Mouse (Mus musculus): ENCODE results near the gene Kcnip3. TPM values are rescaled to one million over a fixed set of nuclear protein-coding genes. Genes with fewer than 3 reads are reported as not detected.

Gene Kcnip3
- total RNA-seq, 2 experiments from 2014 or later, result 61.7 to 67.9 TPM

DNA sequence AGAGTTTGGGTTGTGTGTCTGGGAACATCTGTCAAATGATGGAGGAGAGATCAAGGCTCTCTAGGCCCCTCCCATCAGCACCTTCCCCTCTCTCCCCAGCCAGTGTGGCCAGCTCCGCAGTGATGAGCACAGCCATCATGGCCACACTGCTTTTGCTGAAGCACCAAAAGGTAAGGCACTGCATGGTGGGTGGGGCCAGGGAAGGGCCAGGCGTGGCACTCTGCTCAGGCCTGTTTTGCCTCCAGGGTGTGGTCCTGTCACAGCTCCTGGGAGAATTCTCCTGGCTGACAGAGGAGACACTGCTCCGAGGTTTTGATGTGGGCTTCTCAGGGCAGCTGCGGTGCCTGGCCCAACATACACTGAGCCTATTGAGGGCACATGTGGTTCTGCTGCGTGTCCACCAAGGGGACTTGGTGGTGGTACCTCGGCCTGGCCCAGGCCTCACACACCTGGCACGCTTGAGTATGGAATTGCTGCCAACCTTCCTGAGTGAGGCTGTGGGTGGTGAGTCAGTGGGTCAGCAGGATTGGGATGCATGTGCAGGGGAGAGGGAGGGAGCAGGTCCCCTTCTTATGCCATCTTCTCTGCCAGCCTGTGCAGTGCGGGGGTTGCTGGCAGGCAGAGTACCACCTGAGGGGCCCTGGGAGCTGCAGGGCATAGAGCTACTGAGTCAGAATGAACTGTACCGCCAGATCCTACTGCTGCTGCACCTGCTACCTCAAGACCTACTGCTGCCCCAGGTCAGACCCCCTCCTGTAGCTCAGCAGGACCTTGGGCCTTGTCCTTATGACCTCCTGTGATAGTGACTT is 88.2 kb downstream of the Kcnip3 start:
- intact Hi-C loops (cut with DNase I), result no loop called here
- DNase-seq (ENCODE audit: extremely low spot score in 1 of 2, low spot score in 2 of 2), result no peak

DNA sequence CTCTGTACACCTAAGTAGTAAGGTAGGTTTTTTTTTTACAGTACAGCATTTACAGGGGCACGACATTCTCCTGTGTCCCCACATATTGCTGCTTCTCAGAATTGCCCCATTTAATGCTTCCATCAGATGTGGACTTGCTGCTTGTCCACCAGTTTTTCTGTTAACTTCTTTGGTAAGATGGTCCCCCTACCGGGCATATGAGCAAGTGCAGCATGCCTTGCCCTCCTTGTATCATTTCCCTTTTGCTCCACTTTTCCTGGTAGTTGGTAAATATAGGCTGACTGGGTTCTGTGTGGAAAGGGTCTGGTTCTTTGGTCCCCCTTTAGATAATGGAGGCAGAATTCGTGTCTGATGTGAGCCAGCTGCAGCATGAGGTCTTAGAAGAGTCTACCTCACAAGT is 91.7 kb downstream of the Kcnip3 start:
- DNase-seq (ENCODE audit: extremely low spot score in 1 of 2, low spot score in 2 of 2), result peak; percentile 43 to 53
- intact Hi-C loops (cut with DNase I), result loop anchor here (2.0 kb wide), 1 partner anchor 67 kb away; the partner anchor contains the start of gene Adra2b

DNA sequence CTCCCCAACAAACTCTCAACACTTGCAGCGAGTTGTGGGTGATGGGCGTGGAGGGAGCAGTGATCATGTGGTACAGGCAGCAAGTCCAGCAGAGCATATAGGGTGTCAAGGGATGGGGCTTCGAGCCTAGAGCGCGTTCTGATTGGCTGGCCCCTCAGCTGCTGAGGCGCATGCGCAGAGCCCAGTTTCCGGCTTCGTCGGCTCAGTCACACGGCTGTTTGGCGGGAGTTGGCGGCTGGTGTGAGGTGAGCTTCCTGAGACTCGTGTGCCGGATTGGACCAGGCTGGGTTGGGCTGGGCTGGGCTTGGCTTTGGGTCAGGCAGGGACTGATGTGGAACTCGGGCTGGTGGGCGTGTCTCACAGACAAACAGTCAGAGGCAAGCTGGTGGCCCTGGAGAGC is 96.9 kb downstream of the Kcnip3 start, which contains the start of gene Gpat2:
Gene Gpat2 (plus strand): TSS at position 223 of the 400 bp plus-strand sequence.
- intact Hi-C loops (cut with DNase I), result no loop called here
- peak in 1 of 2 experiments; percentile 33 for DNase-seq (ENCODE audit: extremely low spot score in 1 of 2, low spot score in 2 of 2)

DNA sequence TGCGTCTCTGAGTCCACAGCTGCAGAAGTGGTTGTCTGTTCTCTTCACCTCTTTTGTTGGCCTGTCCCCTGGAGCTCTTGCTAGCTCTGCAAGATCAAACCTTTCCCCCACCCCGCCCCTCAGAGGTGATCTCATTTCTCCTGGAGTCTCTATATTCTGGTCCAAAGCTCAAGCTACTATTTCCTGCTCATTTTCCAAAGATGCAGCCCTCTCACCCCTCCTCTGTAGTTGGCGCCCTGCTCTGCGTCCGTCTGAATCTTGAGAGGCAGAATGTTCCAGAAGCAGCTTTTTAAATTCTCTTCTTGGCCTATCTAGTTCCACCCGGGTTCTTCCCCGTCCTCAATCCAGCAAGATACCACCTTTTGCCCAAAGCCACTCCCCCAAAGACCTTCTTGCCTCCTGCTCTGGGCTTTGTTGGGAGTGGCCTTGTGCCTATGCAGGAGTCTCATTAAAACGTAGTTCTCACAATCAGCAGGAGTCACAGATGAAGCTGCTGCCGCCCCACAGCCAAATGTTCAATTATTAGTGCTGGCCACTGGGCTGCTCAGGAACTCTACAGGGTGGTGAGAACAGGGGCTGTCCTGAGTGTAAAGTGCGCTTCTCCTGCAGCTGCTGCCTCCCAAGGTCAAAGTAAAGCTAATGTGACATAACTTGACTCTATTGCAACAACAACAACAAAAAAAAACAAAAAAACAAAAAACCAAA is 103.5 kb downstream of the Kcnip3 start:
- DNase-seq (ENCODE audit: extremely low spot score in 1 of 2, low spot score in 2 of 2), result no peak
- intact Hi-C loops (cut with DNase I), result no loop called here

DNA sequence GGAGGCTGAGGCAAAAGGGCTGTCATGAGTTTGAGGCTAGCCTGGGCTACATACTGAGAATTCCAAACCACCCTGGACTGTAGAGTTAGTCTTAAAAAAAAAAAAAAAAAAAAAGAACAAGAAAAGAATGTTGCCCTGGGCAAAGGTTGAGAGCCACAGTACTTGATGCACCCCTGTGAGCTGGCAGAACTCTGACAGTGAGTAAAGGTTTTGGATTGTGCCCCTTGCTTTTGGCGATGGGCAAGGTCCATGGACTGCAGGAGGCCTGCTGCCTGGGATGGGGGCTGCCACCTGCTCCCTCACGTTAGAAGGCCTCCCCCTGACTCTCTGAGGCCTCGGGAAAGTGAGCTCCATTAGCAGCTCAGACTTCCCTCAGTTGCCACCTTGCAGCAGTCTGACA is 105.2 kb downstream of the Kcnip3 start:
- no peak for DNase-seq (ENCODE audit: extremely low spot score in 1 of 2, low spot score in 2 of 2)
- intact Hi-C loops (cut with DNase I), result no loop called here

DNA sequence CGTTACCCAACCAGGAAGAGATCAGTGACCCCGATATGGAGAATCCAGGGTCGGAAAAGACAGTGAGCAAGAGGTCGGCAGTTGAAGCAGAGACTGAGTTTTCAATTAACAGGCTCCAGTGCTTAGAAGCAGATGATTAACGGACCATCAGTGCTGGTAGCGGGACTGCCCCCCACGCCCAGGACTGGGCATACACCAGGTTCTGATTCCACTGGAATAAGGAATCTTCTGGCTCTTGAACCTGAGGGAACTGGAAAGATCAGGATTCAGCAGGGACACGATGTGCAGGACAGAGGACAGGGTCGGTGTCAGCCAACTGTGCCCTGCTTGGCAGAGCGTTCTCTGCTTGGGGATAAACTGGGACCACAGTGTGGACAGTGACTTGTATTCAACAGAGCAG is 106.1 kb downstream of the Kcnip3 start:
- DNase-seq (ENCODE audit: extremely low spot score in 1 of 2, low spot score in 2 of 2), result no peak
- intact Hi-C loops (cut with DNase I), result no loop called here

DNA sequence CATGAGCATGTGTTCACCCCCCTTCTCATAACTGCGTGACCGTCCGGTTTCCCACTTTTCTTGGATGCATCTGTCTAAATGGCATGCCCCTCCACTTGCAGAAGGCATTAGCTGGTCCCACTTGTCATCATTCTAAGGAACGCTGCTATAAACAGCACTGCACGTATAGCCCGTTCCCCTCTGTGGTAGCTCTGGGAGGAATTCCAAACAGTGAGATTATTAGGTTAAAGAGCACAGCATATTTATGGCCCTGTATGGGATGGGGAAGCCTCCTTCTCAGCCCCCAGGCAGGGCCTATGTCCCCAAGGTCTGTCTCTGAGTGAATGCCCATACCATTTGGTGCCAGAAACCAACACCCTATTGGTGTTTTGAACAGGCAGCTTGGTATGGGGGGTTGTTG is 110.8 kb downstream of the Kcnip3 start:
- no peak for DNase-seq (ENCODE audit: extremely low spot score in 1 of 2, low spot score in 2 of 2)
- intact Hi-C loops (cut with DNase I), result no loop called here

Other genes with a start within 250 kb of the Kcnip3 start
- gene Dusp2, start 185.9 kb downstream of the Kcnip3 start, total RNA-seq (2021), result 1 to 10 TPM; 4.5 to 6.1 TPM
- gene Astl, start 183.5 kb downstream of the Kcnip3 start, total RNA-seq (2021), result not detected
- gene Adra2b, start 158.9 kb downstream of the Kcnip3 start, total RNA-seq (2021), result under 1 TPM; 0.45 to 0.81 TPM
- under 1 TPM; 0.39 to 0.49 TPM for gene Gpat2, start 96.9 kb downstream of the Kcnip3 start, total RNA-seq (2021)
- gene Fahd2a, start 77.5 kb downstream of the Kcnip3 start, total RNA-seq (2021), result 10 to 100 TPM; 15.6 to 18.6 TPM
- gene Prom2, start 19.4 kb upstream of the Kcnip3 start, total RNA-seq (2021), result under 1 TPM in 1 of 2 experiments, not detected in 1; 0.11 TPM
- gene Zfp661, start 65.0 kb upstream of the Kcnip3 start, total RNA-seq (2021), result 1 to 10 TPM; 8.0 to 9.3 TPM
- 10 to 100 TPM; 90.7 to 100.0 TPM for gene Mrps5, start 65.1 kb upstream of the Kcnip3 start, total RNA-seq (2021)
- gene Mal, start 134.6 kb upstream of the Kcnip3 start, total RNA-seq (2021), result 1 to 10 TPM; 3.9 to 7.9 TPM
- under 1 TPM; 0.79 to 0.88 TPM for gene Mall, start 207.8 kb upstream of the Kcnip3 start, total RNA-seq (2021)